Mouse (Mus musculus) cerebellum, postnatal 10 days (tissue): ENCODE data around the gene Plch2.

ENCODE experiments used
- DNase-seq, 2 experiments: peaks; one replicate each; pipeline ENCODE4 v3.0.0; 2021; ENCODE audit warnings: mixed read lengths in 2 of 2

The Plch2 gene

GRCm38 (mm10) chr4:154952461-154953241 is 103.9 kb downstream of the Plch2 start:
- DNase-seq, result peak; percentile 65 to 73

DNA sequence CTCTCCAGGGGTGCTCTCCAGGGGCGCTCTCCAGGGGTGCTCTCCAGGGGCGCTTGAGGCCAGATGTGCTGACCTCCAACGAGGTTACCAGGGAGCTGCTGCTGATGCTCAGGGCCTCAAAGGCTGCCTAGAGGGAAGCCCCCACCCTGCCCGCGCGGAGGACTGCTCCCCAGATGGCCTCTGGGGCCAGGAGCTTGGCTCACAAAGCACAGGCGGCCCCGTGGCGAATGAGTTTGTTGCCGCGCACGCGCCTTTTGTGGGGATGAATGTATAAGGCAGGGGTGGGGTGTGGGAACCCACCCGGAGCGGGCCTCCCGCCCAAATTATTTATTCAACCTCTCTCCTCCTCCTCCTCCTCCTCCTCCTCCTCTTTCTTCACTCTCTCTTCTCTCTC is 107.0 kb downstream of the Plch2 start:
- peak in 1 of 2 experiments; percentile 42 for DNase-seq

DNA sequence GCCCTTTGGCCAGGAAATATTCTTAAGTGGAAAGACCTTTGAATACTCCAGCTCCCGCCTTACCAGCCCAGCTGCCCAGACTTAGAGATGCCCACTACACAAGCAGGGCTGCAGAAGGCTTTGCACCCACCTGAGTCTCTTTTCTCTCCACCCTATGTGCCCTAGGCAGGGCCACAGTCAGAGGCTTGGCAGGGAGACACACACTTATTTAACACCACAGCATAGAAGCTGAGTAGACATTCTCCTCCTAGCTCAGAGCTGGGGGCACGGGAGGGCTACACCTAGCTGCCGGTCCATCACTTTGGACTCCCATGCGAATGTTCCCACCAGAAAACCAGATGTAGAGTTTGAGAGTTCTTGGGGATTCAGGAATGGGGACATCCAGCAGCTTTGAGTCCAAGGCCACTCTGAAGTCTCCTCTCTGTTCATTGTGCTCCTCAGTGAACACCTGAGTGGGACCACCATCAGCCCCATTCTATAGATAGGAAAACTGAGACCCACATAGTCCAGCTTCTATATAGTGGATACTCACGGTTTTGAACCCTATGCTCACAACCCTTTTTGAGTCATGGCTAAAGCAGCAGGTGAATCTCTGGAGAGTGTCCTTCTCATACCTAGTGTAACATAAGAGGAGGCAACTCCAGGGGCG is 107.5 kb downstream of the Plch2 start:
- DNase-seq, result no peak

DNA sequence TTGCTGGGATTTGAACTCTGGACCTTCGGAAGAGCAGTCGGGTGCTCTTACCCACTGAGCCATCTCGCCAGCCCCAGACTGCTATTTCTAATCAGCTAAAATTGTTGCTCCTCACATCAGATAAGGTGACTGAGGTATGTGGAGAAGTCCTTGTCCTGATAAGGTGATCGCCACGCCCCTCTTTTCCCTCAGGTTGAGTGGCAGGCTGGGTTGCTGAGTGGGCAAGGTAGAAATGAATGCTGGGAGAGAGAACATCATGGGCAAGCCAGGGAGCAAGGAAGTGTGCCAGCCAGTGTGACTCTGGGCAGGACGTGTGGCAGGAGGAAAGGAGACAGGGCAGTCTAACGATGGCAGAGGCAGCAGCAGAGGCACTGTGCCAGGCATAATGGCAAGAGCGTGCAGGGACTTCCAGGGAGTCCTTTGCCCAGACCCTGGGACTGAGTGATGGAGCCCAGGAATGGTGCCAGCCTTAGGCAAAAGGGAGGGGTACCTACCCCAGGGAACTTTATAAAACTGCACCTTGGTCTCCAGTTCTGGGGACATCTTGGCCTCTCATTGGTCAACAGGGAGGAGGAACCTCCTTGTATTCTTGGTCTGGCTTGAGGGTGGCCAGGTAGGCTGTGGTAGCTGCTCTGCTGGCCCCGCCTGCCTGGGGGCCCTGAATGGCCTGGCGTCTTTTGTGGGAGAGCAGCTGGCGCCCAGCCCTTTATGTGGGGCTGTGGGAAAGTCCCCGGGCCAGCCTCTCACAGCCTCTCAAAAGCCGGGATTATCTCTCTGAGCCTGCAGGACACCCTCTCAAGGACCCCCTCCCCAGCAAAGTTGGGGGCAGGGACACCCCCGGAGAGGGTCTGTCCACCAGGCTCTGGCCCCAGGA is 108.3 kb downstream of the Plch2 start:
- DNase-seq, result peak; percentile 78 to 90

- peak; percentile 87 to 91 for DNase-seq
These were observed 110.3 kb downstream of the Plch2 start for GRCm38 (mm10) chr4:154946319-154946718.

GRCm38 (mm10) chr4:154944121-154944590 is 112.4 kb downstream of the Plch2 start:
- peak; percentile 90 for DNase-seq

GRCm38 (mm10) chr4:154943323-154944039 is 113.1 kb downstream of the Plch2 start:
- peak in 1 of 2 experiments; percentile 9 for DNase-seq

GRCm38 (mm10) chr4:154942632-154943322 is 113.8 kb downstream of the Plch2 start:
- peak in 1 of 2 experiments; percentile 13 for DNase-seq

- DNase-seq, result no peak
These were observed 114.8 kb downstream of the Plch2 start for GRCm38 (mm10) chr4:154941831-154942230.

DNA sequence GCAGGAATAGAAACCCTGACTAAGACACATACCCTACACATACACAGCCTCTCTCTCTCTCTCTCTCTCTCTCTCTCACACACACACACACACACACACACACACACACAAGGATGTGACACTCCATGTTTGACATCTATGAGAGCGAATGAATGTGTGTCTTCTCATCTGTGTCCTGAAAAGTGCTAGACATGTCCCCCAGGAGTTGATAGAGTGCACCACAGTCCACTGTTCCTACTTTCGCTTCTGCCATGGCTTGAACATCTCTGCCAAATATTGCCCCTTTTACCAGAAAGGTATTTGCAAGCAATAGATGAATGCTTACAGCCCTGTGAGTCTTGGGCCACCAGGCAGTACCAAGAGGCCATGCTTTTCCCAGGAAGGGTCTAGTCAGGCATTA is 116.4 kb downstream of the Plch2 start:
- DNase-seq, result no peak

DNA sequence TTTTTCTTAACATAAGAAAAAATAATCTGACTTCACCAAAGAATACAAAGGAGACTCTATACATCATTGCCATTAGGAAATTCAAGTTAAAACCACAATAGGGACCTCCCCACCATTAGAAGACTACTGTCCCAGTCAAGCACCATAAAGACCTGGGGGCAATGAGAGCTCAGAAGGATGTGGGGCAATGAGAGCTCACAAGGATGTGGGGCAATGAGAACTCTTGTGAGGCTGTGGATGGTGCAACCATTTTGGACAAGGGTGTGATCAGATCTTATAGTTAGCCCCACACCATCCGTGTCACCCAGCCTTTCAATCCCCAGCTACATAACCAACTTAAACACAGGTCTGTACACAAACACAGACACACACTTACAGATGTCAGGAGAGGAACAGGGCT is 118.8 kb downstream of the Plch2 start:
- no peak for DNase-seq

GRCm38 (mm10) chr4:154936542-154937255 is 119.9 kb downstream of the Plch2 start:
- DNase-seq, result no peak

- DNase-seq, result no peak
These were observed 120.8 kb downstream of the Plch2 start for GRCm38 (mm10) chr4:154935788-154936187.

DNA sequence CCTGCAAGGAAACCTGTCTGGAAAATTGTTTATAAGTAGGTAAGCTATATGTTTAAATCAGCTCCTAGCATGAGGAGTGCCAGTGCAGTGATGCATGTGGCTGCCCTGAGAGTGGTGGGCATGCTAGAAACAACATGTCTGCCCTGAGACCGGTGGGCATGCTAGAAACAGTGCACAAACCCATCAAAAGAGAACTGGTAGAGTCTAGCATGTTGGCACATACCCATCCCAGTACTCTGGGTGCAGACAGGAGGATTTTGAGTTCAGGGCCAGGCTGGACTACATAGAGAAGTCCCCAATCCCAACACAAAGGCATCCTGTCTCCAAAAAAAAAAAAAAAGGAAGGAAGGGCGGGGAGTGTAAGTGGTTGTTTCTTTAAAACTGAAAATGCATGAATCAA is 121.8 kb downstream of the Plch2 start:
- no peak for DNase-seq

GRCm38 (mm10) chr4:154933306-154933907 is 123.2 kb downstream of the Plch2 start:
- DNase-seq, result no peak
